In genomic region chr4:65166288-65166835, GRCm38 (mm10) we compare ENCODE assay signal across 32 mouse cellular contexts. TPM values are rescaled to one million over a fixed set of nuclear protein-coding genes. Genes with fewer than 3 reads are reported as not detected.
DNase-seq lines count a peak whose midpoint lies in the region; ATAC-seq and TF ChIP-seq lines count a peak whose summit lies in the region.
"Had no signal": no experiment of that assay in that cellular context is flagged by ENCODE, and none has a peak within 500 bp of the region (broad histone marks: within the 10 kb centered on the region; RNA-seq: fewer than 3 reads in every experiment).

No protein-coding gene starts in this region.

- ATAC-seq in lung, embryonic 14.5 days (ENCODE audit: insufficient read depth): peak; percentile 47; the same call in 1 of the 2 replicates
- ATAC-seq: forebrain, embryonic 14.5 days; hindbrain, postnatal 0 days; intestine, embryonic 15.5 days had no signal

- no peaks in the 10 kb centered on the region for H3K27me3 ChIP-seq in lung, embryonic 14.5 days (ENCODE audit: insufficient read depth, low read length)
- H3K27me3 ChIP-seq: embryonic facial prominence, embryonic 12.5 days; hindbrain, embryonic 12.5 days; intestine, embryonic 15.5 days; limb, embryonic 15.5 days; liver, embryonic 13.5 days had no signal

- H3K9me3 ChIP-seq in lung, embryonic 14.5 days (ENCODE audit: low read depth, low read length): no peaks in the 10 kb centered on the region
- H3K9me3 ChIP-seq: embryonic facial prominence, embryonic 12.5 days; hindbrain, embryonic 12.5 days; intestine, embryonic 15.5 days; limb, embryonic 10.5 days; limb, embryonic 15.5 days; liver, embryonic 13.5 days had no signal

- 0 out of 2 replicates have a peak overlapping the region, but pooled peaks have one; percentile 26 for H3K27ac ChIP-seq in lung, embryonic 14.5 days (ENCODE audit: low read depth)
- H3K27ac ChIP-seq: embryonic facial prominence, embryonic 12.5 days; hindbrain, embryonic 12.5 days; hindbrain, postnatal 0 days; intestine, embryonic 15.5 days; kidney, postnatal 0 days; limb, embryonic 10.5 days; limb, embryonic 15.5 days; liver, embryonic 13.5 days; macrophage had no signal

- intact Hi-C loops in gastrocnemius, postnatal 36 days (cut with DNase I): no loop called here

- no peak overlapping the region for H3K4me2 ChIP-seq in lung, embryonic 14.5 days
- H3K4me2 ChIP-seq: embryonic facial prominence, embryonic 12.5 days; heart, embryonic 11.5 days; hindbrain, embryonic 12.5 days; intestine, embryonic 15.5 days; limb, embryonic 15.5 days; liver, embryonic 13.5 days had no signal

- no peak overlapping the region for H3K9ac ChIP-seq in lung, embryonic 14.5 days
- H3K9ac ChIP-seq: embryonic facial prominence, embryonic 12.5 days; hindbrain, embryonic 12.5 days; intestine, embryonic 15.5 days; limb, embryonic 15.5 days; liver, embryonic 13.5 days had no signal

- peak; percentile 51 for DNase-seq in lung, embryonic 14.5 days
- DNase-seq in lung, adult 2 months: no peak
- DNase-seq in cerebellum, adult 8-10 months: peak; percentile 35
- peak; percentile 9 to 33 for DNase-seq in cerebellum, postnatal 36 days
- peak; percentile 34 for DNase-seq in lung, postnatal 36 days
- no peak for DNase-seq in gastrocnemius, postnatal 36 days
- DNase-seq in heart, adult 11 months: no peak
- DNase-seq: adrenal gland, postnatal 25 days; B cell, adult 2 months; embryo, embryonic 11 days; gastrocnemius, postnatal 14 days; heart, adult 18-20 months; heart, postnatal 36 days; kidney, adult 8-10 months; layer of hippocampus, adult 9-11 months; liver, embryonic 13.5 days; midbrain, embryonic 14.5 days; right cerebral cortex, postnatal 25 days; spleen, adult 18-20 months; thymus, postnatal 25 days had no signal

- no peaks in the 10 kb centered on the region for H3K4me1 ChIP-seq in lung, embryonic 14.5 days (ENCODE audit: insufficient read depth)
- no peaks in the 10 kb centered on the region for H3K4me1 ChIP-seq in lung, adult 2 months (ENCODE audit: control insufficient read depth, insufficient read depth, low read length)
- H3K4me1 ChIP-seq: hindbrain, embryonic 12.5 days; intestine, embryonic 15.5 days; limb, embryonic 10.5 days; limb, embryonic 15.5 days; liver, embryonic 13.5 days had no signal

- H3K36me3 ChIP-seq in lung, embryonic 14.5 days (ENCODE audit: insufficient read depth): no peaks in the 10 kb centered on the region
- H3K36me3 ChIP-seq: embryonic facial prominence, embryonic 12.5 days; hindbrain, embryonic 12.5 days; intestine, embryonic 15.5 days; limb, embryonic 10.5 days; limb, embryonic 15.5 days; liver, embryonic 13.5 days had no signal

- 42% methylated on average over 3 of the region's 3 CpGs for WGBS in lung, embryonic 14.5 days
- WGBS in lung, adult 2 months: 61% methylated on average over 3 of the region's 3 CpGs

- TF ChIP-seq CTCF in lung, embryonic 14.5 days (IDR thresholded peaks at IDR 0.05; ENCODE audit: low read depth): no peak
- no peak for TF ChIP-seq CTCF in lung, adult 2 months (IDR thresholded peaks at IDR 0.05; ENCODE audit: insufficient read depth, low read length)

- no peak overlapping the region for H3K4me3 ChIP-seq in lung, embryonic 14.5 days (ENCODE audit: low read depth, low read length)
- H3K4me3 ChIP-seq in lung, adult 2 months (replicated peaks; ENCODE audit: extremely low read depth, low read depth, low read length): no peak overlapping the region
- H3K4me3 ChIP-seq: embryonic facial prominence, embryonic 12.5 days; hindbrain, embryonic 12.5 days; intestine, embryonic 15.5 days; limb, embryonic 10.5 days; limb, embryonic 15.5 days; liver, embryonic 13.5 days had no signal

- no peak for TF ChIP-seq POLR2A in lung, adult 2 months (IDR thresholded peaks at IDR 0.05; ENCODE audit: borderline replicate concordance, extremely low read depth, low read depth, low read length)

RNA-seq across cellular contexts. Expression of gene Pappa, which starts 42.4 kb away (rescaled TPM):
- polyA plus RNA-seq in lung, embryonic 14.5 days (2014; fragmentation: Nextera tagmentation; extraction: Ambion mirVana): 2.4 and 2.6 TPM in 2 replicates
- 0.31 and 0.33 TPM in 2 replicates for polyA plus RNA-seq in lung, adult 2 months (2012; rRNA removed)
- total RNA-seq in gastrocnemius, postnatal 36 days (2021): under 1 TPM; 0.39 to 0.41 TPM
- total RNA-seq: megakaryocyte-erythroid progenitor cell, adult 5-6 weeks; neutrophil, adult 5-6 weeks had no signal
- polyA plus RNA-seq: macrophage had no signal

Comparison
In these comparisons a context has a peak if more than half of its experiments do, and no peak if none do; other contexts are left out.
1. DNase-seq: peak in lung, embryonic 14.5 days (single experiment), cerebellum, adult 8-10 months (single experiment), cerebellum, postnatal 36 days (2 of 2) and lung, postnatal 36 days (single experiment); none in lung, adult 2 months (single experiment), gastrocnemius, postnatal 36 days (0 of 2) and heart, adult 11 months (single experiment).